Mouse (Mus musculus): ENCODE measurements around the gene Cfap77. TPM values are rescaled to one million over a fixed set of nuclear protein-coding genes. Genes with fewer than 3 reads are reported as not detected.
"Not testable (repeated sequence)": the region's sequence is repeated elsewhere in the genome, so short reads cannot be mapped to it uniquely, and the experiment has no call there.

Cfap77 gene
- total RNA-seq (2021): under 1 TPM; 0.26 to 0.27 TPM
- long read RNA-seq, experiment 1: 0 reads
- long read RNA-seq, experiment 2: 0 reads

DNA sequence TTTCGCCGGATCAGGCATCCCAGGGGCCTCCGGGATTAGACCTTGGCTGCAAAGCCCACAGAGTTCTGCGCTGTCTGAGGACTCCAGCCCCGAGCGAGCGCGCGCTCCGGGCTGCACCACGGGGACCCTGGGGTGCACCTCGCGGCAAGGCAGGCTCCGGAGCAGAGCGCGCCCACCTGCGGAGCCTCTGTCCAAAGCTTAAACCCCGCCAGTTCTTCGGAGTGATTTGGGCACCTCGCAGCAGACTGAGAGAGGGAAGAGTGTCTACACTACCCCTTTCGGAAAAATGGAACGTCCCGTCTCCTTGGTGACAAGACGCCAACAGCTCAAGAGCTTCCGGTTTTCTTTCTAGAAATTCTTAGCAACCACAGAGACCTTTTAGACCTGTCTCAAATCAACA lies at the start of gene Cfap77:
Gene Cfap77 (minus strand): TSS at position 76 of the 400 bp plus-strand sequence.
- DNase-seq (ENCODE audit: low spot score in 2 of 2): peak in 1 of 2 experiments; percentile 47

DNA sequence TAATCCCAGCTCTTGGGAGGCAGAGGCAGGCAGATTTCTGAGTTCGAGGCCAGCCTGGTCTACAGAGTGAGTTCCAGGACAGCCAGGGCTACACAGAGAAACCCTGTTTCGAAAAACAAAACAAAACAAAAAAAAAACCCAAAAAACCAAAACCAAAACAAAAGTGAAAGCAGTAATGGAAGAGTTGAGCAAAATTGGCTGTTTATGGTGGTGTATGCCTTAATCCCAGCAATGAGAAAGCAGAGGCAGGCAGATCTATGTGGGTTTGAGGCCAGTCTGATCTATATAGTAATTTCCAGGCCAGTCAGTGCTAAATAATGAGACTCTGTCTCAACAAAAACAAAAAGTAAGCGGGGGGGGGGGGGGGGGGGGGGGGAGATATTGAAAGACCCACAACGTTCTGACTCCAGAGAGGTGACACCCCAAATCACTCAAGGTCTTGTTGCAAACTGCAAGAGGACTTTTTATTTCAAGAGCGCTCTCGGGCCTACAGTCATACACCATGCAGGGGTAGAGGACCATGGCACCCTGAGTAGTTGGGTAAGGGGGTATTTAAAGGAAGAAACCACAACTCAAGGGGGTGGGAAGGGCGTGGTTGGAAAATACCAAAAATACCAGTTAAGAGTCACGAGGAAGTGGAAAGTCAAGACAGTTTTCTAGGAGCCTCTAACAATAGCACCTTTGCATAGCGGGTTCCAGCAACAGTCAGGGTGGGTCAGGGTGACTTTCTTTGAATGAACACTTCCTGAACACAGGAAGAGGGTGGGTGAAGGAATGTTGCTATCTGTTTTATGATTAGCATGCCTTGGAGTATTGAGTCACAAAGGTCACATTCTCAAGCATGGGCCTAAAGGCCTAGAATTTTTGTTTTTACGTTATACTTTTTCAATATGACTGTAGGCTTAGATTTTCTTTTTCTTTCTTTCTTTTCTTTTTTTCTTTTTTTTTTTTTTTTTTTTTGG lies 47.8 kb upstream of the Cfap77 start:
- not testable (repeated sequence) for DNase-seq (ENCODE audit: low spot score in 2 of 2)

DNA sequence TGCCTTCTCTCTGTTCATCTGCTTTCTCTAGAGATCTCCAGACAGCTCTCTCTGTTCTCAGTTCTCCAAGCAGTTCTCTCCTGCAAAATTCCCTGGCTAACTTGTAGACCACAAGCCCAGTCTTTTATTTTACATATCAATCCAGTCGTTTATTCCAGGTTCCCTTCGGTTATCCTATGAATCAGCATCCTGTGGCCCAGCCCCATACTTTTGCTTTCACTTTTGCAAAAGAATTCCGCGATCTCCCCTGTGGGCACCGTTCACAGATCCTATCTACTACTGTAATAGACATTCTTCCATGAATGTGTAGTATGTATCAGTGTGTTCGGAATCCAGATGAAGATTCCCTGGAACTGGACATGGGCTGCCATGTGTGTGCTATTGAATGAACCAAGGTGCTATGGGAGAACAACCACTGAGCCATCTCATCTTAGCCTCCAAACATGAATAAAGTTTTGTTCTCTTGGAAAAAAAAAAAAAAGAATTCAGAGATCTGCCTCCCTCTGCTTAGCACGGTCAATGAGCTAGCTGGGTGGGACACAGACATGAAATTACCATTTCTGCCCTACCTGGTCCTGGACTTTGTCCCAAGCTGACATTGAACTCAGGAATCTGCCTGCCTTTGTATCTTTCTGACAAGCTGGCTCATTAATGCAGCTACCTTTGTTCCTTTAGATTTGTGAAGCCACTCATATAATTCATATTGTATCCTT lies 46.1 kb upstream of the Cfap77 start:
- no peak for DNase-seq (ENCODE audit: low spot score in 2 of 2)

DNA sequence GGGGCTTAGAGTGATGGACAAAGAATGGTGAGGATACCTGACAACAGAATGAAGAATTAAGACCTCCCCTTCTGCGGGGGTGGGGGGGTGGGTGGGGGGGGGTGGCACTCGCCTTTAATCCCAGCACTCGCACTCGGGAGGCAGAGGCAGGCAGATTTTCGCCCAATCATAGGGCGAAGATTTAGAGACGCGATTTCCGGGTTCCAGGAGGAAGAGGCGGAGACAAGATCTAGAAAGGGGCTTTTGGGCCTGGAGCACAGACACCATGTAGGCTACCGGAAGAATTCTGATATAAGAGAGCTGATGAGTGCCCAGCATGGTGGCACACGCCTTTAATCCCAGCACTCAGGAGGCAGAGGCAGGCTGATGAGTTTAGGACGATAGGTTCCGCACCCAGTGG lies 44.8 kb upstream of the Cfap77 start:
- DNase-seq (ENCODE audit: low spot score in 2 of 2): no peak

DNA sequence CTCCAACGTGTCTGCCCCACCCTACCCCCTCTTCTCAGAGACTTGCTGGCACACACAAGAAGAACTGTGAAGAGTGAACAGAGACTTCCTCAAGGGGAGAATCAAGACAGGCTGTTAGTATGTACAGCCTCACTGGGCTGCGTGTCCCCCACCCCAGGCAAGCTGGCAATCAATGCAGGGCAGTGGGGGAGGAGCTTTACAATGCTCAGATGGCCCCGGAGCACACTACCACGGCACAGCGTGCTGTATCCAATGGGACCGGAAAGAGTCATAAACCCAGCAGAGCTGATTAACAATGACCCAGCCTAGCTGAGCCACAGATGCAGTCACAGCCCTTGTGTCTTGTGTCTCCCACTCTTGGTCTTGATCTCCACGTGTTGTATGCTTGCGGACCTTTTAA lies 43.9 kb upstream of the Cfap77 start:
- no peak for DNase-seq (ENCODE audit: low spot score in 2 of 2)

DNA sequence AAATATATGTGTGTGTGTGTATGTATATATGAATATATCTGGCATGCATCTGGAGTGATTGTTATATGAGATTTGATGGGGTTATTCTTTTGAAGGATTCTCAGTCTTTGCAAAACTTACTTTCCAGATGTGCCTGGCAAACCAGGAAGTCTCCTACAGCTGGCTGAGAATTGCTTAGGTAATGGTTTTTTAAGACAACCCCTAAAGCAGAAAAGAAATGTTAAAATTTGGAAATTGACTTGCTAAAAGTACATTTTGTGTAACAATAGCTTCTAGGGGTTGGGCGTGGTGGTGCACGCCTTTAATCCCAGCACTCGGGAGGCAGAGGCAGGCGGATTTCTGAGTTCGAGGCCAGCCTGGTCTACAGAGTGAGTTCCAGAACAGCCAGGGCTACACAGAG lies 43.1 kb upstream of the Cfap77 start:
- not testable (repeated sequence) for DNase-seq (ENCODE audit: low spot score in 2 of 2)

DNA sequence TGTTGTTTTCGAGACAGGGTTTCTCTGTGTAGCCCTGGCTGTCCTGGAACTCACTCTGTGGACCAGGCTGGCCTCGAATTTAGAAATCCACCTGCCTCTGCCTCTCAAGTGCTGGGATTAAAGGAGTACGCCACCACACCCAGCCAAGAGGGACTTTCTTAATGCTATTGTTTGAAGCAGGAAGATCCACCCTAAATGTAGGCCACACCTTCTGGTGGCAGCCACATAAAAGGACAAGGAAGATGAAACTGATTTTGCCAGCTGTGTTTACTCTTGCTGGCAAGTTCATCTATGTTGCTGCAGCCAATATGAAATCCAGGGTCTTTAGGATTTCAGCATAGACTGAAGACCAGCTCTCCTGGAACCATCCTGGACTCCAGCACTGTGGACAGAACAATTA lies 42.6 kb upstream of the Cfap77 start:
- no peak for DNase-seq (ENCODE audit: low spot score in 2 of 2)

DNA sequence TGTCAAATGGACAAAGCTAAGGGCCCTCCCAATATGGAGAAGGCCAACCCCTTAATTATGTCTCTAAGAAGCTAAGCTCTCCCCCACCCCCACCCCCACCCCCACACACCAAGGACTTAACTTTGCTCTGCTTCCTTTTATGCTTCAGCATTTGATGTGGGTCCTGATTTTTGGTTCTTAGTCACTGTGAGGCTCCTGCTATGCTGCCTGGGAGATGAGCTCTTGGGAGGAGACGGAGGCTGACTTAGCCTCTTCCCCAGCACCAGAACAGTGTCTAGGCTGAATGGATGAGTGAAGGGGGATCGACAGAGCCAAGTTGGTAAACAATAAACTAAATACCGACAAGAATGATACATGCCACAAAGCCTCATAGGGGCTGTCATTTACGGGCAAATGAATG lies 41.9 kb upstream of the Cfap77 start:
- DNase-seq (ENCODE audit: low spot score in 2 of 2): no peak

DNA sequence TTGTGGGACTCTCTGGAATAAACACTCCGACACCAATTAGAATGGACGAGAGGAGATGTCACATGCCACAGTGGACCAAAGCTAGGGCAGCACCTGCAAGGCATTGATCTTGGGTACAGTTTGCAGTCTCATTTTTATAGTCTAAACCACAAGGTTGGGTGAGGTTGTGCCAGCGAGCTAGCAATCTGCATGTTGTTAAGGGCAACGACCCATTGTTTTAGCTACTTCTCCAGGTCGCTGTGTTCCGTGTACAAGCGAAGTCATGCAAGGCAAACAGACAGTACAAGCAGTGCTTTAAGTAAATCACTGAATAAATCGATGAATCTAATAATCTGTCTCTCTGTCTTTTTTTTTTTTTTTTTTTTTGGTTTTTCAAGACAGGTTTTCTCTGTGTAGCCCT lies 40.8 kb upstream of the Cfap77 start:
- DNase-seq (ENCODE audit: low spot score in 2 of 2): no peak

DNA sequence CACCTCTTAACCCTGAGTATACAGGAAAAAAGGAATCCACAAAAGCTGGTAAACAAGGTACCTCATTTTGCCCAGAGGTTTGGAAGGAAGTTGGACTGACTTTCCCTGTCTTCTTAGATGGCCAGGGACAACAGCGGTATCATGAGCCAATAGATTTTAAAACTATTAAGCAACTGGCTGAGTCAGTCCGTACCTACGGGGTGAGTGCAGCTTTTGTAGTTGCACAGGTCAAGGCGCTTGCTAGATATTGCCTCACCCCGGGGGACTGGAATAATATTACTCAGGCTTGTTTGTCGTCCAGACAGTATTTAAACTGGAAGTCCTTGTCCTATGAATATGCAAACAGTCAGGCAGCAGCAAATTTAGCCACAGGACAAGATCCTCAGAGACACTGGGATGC lies 34.4 kb upstream of the Cfap77 start:
- not testable (repeated sequence) for DNase-seq (ENCODE audit: low spot score in 2 of 2)

DNA sequence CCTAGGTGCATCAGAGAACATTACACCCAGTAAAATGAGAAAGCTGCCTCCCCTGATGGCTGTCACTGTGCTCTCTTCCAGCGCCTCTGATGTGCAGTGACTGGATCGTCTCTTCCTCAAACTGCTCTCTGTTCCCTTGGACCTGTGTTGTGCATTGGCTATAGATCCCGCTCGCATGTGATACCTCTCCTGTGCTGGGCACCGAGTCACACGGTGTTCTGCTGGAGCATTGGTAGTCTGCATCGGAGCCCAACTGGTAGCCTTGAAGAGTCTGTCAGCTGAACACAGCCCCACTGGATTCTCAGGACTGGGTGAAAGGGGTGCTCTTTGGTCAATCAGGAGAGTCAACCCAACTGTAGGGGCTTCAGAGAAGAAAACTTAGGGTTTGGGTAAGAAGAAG lies 31.2 kb upstream of the Cfap77 start:
- DNase-seq (ENCODE audit: low spot score in 2 of 2): no peak

DNA sequence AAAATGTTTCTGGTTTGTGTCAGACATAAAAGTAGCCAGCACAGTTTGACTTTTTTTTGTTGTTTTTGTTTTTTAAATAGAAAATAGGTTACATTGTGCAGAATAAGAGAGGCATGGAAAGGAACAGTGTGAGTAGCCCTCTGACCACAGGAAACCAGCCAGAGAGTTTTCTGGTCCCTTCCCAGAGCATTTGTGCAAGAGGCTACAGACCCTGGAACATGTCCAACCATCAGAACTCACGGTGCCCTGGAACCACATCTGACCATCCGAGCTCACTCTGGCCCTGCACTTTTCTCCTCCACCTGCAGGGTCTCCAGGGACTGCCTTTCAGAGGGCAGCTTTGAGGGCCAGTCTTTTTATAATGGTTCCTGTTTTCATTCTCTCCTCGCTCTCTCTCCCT lies 27.1 kb upstream of the Cfap77 start:
- DNase-seq (ENCODE audit: low spot score in 2 of 2): no peak

DNA sequence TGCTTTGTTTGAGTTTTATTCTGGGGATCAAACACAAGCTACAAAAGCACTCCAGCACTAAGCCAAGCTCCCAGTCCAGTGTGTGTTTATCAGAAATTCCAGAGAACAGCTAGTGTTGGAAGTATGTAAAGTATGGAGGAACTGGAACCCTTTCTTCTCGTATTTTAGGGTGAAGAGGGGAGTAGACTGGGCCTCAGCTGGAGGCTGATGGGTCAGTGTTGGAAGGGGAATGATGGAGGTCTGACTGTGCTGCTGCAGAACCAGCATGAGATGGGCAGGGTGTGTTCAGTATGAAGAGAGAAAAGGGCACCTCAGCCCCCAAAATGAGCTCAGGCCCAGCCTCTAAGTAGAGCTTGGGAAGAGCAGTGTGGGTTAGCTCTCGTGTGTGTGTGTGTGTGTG lies 21.4 kb upstream of the Cfap77 start:
- no peak for DNase-seq (ENCODE audit: low spot score in 2 of 2)

DNA sequence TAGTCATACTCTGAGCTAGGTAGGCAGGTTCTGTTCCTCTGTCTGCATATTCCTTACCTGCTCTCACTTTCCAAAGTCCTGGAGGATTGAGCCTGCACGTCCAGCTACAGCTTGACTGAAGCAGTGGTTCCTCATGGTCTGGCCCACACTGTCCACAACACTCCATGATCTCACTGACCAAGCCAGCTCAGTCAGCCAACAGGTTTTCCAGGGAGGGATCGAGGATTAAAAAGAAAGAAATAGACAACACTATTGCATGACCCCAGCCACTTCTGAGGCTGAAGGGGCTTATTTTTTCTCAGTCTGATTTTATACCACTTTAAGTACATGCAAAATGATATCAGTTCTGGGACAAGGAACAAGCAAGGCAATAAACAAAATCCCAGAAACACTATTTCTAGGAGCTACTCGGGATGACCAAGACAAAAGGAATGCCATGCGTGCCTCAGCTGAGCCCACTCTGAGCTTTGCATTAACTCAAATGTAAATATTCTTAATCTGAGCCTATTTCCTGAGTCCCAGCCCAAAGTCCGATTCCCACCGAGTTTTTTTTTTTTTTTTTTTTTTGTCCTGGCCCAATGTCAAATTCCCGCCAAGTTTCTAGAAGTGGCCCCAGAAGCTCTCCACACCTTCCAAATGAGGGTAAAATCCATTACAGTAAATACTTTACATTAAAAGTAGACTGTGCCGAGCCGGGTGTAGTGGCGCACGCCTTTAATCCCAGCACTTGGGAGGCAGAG lies 20.6 kb upstream of the Cfap77 start:
- DNase-seq (ENCODE audit: low spot score in 2 of 2): no peak

DNA sequence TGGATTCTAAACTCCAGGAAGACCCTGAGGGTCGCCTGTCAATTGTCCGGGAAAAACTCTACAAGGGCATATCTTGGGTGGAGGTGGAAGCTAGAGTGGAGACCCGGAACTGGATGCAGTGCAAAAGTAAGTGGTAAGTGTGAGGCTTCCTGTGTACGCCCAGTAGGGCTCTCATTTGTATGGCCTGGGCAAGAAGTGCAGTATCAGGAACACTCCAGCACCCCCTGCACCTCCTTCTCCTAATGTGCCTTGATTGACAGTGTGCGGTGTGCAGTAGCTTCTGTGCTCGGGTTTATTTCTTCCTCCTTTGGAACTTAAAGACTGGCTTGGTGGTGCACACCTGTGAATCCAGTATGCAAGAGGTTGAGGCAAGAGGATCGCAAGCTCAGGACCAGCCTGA lies 19.8 kb upstream of the Cfap77 start:
- DNase-seq (ENCODE audit: low spot score in 2 of 2): no peak

DNA sequence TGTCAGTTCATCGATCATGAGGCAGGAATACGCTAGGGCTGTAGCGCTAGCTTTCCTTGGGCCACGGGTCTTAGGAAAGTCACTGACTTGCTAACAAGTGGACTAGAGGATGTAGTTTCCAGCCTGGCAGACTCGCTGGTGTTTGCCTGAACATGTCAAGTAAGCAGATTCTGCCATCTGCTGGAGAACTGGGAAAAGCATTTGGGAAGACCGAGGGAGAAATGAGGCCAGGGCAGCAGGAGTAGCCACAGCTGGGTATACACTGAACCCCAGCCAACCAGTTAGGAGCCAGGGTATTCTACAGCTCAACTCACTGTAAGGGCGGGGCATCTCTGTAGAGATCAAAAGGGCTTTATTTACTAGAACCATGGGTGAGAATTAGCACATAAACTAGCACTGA lies 11.5 kb upstream of the Cfap77 start:
- DNase-seq (ENCODE audit: low spot score in 2 of 2): no peak

DNA sequence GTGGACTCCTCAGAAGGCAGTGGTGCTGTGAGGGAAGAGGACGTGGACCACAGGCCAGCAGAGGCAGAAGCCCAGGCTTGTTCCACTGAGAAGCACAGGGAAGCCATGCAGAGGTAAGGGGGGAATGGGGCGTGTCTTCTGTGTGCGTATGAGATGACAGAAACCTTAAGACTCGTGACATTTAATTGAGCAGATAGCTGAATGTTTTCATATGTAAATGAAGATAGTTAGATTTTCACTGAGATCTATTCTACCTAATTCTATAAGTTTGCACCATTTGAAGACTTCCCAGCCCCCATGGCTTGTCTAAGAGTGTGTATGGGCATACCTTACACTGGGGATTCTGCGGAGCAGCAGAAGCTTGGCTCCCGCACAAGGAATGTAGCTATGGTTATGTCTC lies 10.9 kb upstream of the Cfap77 start:
- DNase-seq (ENCODE audit: low spot score in 2 of 2): no peak

DNA sequence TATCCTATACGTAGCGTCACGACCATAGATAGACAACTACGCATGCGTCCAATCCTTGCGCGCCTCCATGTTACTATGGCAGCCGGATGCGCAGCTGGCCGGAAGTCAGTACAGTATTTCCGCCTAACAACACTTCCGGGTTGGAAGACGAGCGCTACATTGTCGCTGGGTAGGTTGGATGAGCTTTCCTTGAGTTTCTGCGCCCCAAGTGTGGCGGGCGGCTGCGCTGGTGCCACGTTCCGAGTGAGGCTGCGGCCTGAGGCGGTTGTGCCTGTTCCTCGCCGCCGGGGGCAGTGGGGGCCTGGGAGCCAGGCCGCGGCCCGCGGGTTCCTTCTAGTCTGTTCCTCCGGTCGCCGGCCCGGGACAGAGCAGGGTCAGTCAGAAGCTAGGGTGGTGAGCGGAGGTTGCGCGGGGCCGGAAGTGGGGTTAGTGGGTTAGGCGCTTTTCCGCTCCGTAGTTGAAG lies 5.3 kb upstream of the Cfap77 start, which contains the start of gene Ttf1:
Gene Ttf1 (plus strand): TSS at position 128 of the 463 bp plus-strand sequence.
- peak; percentile 72 to 89 for DNase-seq (ENCODE audit: low spot score in 2 of 2)

DNA sequence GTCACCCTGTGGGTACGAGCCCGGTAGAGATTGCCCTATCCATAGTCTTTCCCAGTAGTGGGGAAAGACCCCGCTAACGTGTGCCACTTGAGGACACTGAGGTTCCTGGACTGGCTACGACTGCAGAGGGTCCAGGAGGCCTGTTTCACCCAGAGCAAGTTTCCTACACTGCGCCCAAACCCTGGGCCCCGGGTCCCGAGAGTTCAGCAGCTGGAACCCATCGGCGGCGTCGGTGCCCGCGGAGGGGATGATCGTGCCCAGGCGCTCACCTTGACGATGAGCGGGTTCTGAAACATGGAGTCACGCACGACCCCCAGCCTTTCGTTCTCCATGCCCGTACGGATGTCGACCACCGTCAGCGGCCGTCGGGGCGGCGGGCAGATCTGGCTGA lies 326 bp downstream of the Cfap77 start:
- no peak for DNase-seq (ENCODE audit: low spot score in 2 of 2)

DNA sequence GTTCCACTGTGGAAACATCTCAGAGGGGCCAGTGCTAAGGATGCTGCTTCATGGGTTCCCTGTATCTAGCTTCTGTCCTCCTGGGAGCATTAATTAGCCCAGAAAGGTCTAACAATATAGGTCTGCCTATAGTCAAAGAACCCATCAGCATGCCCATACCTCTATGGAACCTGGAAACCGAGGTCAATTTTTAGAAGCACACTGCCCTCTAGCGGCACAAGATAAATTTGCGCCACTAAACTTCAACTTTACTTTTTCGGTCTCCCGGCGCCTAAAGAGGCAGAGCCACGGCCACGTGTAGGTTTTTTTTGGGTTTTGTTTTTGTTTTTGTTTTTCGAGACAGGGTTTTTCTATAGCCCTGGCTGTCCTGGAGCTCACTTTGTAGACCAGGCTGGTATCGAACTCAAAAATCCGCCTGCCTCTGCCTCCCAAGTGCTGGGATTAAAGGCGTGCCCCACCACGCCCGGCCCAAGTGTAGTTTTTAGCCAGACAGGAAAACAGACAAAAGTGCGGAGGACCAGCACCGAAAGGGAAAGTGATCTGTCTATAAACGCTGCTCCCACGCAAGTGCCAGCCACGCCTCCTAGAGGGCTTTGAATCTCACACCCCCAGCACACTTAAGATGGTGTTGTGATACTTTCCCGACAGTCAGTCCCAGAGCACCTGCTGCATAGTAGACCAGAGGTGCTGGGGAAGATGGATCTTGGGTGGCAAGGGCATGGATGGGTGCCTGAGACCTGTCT lies 893 bp downstream of the Cfap77 start:
- peak in 1 of 2 experiments; percentile 50 for DNase-seq (ENCODE audit: low spot score in 2 of 2)
